Mouse (Mus musculus): ENCODE measurements at regions not wholly inside any gene's neighbourhood (a gene's known extent, or its start where the extent isn't known, plus 50 kb on each side); places are given as distances from the start of the nearest gene placed in this dataset.
A peak's percentile ranks its signal among the peaks of the same experiment; 100 is the strongest.

DNA sequence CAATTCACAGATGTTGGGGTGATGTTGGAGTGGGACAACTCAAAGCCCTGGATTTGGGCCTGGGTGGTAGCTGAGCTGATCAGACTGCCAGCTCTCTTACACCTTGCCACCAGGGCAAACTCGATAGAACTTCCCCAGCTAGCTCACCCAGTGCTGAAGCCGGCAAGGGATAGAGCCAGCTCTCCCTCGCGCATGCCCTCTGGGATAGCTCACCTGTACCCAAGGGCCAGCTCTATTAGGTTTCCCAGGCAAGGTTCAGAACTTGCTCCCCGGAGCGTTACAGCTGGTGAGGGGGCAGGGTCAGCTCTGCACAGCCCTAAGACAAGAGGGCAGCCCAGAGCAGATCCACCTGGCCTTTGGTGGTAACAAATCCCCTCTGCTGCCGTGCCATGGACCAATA lies 54.1 kb upstream of the 1700012A03Rik start:
- ATAC-seq (ENCODE audit: insufficient number of reproducible peaks, low FRiP score, low TSS enrichment): no peak

DNA sequence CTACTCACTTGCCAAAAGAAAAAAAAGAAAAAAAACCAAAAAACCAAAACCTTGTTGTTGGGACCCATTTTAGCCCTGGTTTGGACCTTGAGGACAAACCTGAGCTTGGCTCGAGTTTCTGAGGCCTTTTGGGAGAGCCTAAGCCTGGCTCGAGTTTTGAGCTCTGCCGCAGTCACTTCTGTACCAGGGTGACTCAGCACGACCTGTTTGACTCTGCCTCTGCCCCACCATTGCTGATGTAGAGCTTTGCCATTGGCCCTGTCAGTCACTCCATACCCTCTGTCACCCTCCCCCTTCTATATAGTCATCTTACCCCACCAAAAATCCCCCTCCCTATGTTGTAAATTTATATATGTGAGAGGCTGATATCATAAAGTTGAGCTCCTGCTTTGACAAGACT lies 54.8 kb upstream of the 1700012A03Rik start:
- ATAC-seq (ENCODE audit: insufficient number of reproducible peaks, low FRiP score, low TSS enrichment): no peak

DNA sequence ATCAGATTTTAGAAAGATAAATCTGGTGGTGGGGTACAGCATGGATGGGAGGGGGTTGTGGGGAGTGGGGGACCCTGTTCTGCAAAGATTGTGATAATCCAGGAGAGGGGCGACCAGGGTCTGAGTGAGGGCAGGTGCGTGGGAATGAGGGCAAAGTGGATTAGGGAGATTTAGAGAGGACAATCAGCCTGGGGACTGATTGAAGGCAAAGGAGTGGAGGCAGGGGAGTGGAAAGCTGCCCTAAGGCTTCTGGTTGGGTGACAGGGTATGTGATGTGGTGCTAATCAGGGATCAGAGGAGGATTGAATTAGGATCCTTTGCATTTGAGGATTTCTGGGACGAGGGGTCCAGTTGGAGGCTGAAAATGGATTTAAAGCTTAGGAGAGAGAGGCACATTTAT lies 64.3 kb upstream of the 1700012A03Rik start:
- ATAC-seq (ENCODE audit: insufficient number of reproducible peaks, low FRiP score, low TSS enrichment): no peak

DNA sequence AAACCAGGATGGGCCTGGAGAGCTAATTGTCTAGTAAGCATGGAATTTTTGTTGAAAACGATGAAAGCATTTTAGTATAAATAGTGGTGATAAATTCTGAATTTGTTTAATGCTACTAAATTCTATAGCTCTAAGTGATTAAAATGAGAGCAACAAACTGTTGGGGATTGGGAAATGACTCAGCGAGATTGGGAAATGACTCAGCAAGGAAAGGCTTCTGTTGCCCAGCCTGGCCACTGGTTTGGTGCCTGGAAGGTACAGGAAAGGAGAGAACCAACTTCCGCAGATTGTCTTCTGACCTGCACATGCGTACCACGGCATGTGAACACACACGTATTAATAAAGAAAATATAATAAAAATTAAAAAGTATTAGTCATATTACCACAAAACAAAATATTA lies 73.3 kb upstream of the 1700012A03Rik start:
- ATAC-seq (ENCODE audit: insufficient number of reproducible peaks, low FRiP score, low TSS enrichment): no peak

- 0 out of 2 replicates have a peak, but pooled peaks have one; percentile 12 for ATAC-seq (ENCODE audit: insufficient number of reproducible peaks, low FRiP score, low TSS enrichment)
These were observed 102.0 kb upstream of the 1700012A03Rik start for GRCm38 (mm10) chr6:31948063-31948481.

DNA sequence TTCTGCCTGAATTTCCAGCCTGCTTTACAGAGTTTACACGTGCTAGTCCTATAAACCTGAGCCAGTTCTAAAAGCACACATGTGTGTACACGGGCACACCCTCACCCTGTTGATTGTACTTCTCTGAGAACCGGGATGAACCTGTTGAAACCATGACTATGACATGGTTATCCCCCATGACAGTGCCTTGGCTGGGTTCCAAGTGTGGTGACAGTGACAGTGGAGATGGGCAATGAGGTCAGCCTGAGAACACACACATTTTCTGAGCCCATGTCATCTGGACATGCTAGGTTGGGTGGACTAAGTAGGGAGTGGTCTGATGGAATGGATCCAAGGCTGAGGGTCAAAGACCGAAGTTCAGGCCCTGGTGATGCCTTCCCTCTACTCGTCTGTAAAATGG lies 103.5 kb upstream of the 1700012A03Rik start:
- no peak for ATAC-seq (ENCODE audit: insufficient number of reproducible peaks, low FRiP score, low TSS enrichment)

DNA sequence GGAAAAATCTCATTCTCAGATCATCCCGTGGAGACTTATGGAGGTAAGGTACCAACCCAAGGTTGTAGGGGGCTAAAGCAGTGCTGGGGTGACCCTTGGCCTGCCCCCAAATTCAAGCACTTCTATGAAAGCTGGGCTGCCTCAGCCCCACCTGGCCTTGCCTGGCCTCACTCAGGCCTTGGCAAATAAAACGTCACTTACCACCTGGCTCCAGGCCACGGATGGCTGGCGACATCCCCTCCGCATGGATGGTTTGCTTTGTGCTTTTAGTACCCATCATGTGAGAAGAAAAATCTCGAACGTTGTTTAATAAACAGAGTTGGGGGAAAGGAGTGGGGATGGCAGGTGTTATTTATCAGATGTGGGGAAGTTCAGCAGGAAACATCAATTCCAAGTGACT lies 104.7 kb upstream of the 1700012A03Rik start:
- no peak for ATAC-seq (ENCODE audit: insufficient number of reproducible peaks, low FRiP score, low TSS enrichment)

DNA sequence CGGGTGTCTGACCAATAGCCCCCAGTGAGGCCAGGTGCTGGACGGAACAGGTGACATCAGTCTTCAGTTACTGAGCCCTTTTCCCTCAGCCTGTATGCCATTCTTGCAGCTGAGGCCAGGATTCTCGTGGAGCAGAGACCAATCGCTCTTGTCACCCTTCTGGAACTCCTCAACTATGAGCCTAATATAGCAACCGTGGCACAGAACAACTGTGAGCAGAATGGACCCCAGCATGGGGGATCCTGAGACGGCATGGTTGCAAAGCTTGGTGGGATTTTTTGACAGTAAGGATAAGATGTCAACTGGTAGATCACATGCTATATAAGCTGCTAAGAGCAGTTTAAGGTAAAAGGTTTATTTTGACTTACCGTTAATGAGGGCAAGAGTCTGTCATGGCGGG lies 105.5 kb upstream of the 1700012A03Rik start:
- no peak for ATAC-seq (ENCODE audit: insufficient number of reproducible peaks, low FRiP score, low TSS enrichment)

GRCm38 (mm10) chr6:31942696-31943095 lies 107.3 kb upstream of the 1700012A03Rik start:
- ATAC-seq (ENCODE audit: insufficient number of reproducible peaks, low FRiP score, low TSS enrichment): no peak

DNA sequence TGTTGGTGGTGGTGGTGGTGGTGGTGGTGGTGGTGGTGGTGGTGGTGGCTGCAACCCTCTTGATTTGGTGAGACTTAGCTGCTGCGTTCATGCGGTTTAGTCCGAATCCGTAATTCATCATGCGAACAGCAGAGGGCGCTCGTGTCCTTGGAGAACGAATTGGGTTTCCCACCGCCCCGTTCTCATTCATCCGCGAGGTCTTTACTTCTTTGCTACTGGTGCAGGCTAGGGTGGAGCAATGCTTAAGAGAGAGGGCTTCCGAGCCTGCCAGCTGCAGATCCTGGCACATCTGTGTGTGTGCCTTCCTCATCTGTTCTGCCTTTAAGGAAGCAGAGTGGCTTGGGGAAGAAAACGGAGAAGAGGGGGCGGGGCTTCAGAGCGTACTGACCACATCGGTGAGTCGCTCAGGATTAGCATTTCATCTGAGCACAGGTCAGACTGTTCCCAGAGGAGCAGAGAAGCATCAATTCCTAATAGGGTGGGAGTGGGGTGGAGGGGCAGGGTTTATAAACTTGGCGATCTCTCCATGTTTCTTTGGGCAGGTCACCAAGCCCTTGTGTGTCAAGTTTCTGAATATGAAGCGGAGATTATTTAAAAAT lies 111.7 kb upstream of the 1700012A03Rik start:
- ATAC-seq (ENCODE audit: insufficient number of reproducible peaks, low FRiP score, low TSS enrichment): 0 out of 2 replicates have a peak, but pooled peaks have one; percentile 32

DNA sequence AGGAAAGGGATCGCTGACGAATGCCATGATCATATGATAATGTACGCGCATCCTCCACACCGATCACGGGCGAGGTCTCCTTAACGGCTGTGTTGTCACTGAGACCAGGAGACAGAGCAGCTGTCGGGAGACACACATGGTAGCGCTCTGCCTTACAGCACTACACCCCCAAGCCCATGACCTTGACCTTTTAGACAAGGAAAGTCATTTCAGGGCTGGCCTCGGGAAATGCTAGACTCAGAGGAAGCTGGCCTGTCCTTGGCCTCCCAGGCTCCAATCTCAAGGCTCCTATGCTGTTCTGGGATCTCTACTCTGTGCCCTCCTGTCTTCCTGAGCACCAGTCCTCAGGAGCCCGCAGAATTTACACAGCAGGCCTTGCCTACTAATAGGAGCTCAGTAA lies 112.9 kb upstream of the 1700012A03Rik start:
- no peak for ATAC-seq (ENCODE audit: insufficient number of reproducible peaks, low FRiP score, low TSS enrichment)

- ATAC-seq (ENCODE audit: insufficient number of reproducible peaks, low FRiP score, low TSS enrichment): no peak
These were observed 115.2 kb upstream of the 1700012A03Rik start for GRCm38 (mm10) chr6:31934826-31935225.

DNA sequence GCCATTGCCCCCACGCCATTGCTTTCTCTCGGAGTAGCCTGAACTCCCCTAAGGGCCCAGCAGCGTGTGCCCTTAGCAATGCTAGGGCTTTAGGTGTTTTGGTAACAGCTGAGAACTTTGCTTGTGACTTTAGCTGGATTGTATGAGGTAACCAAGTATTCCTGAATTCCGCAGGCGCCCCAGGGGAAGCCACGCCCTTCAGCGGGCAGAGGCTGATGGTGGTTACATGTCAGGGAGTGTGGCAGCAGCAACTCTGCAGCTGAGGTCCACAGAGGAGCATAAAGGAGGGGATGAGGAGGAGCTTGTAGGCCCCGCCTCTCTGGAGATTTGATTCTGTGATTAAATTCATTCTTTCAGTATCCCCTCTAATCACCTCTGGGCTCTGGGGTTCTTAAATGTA lies 116.1 kb upstream of the 1700012A03Rik start:
- no peak for ATAC-seq (ENCODE audit: insufficient number of reproducible peaks, low FRiP score, low TSS enrichment)

GRCm38 (mm10) chr6:31933364-31933763 lies 116.7 kb upstream of the 1700012A03Rik start:
- no peak for ATAC-seq (ENCODE audit: insufficient number of reproducible peaks, low FRiP score, low TSS enrichment)

DNA sequence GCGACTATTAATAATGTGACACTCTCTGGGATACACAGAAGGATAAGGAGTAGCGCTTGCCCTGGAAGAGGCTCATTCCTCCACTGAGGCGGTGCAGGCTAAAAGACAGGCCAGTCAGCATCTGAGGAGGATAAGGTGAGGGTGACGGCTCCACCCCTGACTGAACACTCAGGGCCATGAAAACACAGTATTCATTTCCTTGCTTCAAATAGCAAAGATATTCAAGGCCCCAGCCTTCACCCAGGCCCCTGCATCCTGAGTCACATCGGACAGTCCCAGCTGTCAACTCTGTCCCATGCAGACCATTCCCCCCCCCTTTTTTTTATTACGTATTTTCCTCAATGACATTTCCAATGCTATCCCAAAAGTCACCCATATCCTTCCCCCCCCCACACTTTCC lies 118.9 kb upstream of the 1700012A03Rik start:
- no peak for ATAC-seq (ENCODE audit: insufficient number of reproducible peaks, low FRiP score, low TSS enrichment)

- no peak for ATAC-seq (ENCODE audit: insufficient number of reproducible peaks, low FRiP score, low TSS enrichment)
These were observed 120.9 kb upstream of the 1700012A03Rik start for GRCm38 (mm10) chr6:31929165-31929564.

- peak; percentile 71; the same call in 1 of the 2 replicates for ATAC-seq (ENCODE audit: insufficient number of reproducible peaks, low FRiP score, low TSS enrichment)
These were observed 122.9 kb upstream of the 1700012A03Rik start for GRCm38 (mm10) chr6:31927181-31927580.

DNA sequence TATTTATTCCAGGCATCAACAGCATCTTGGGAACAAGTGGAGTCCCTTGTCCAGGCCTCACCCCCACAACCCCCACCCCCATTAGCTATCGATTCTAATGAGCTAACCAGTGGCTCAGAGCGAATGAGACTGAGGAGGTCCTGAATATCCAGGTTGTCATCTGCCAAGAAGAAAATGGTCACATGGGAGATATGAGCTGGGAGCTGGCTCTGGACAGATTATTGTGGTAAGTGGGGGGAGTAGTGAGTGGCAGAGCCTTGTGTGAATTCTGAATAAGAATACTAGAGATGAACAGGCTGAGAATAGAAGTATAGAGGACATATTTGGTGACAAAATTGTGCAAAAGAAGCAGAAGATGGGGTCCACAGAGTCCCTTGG lies 125.4 kb upstream of the 1700012A03Rik start:
- no peak for ATAC-seq (ENCODE audit: insufficient number of reproducible peaks, low FRiP score, low TSS enrichment)

- no peak for ATAC-seq (ENCODE audit: insufficient number of reproducible peaks, low FRiP score, low TSS enrichment)
These were observed 125.9 kb upstream of the 1700012A03Rik start for GRCm38 (mm10) chr6:31923951-31924668.

GRCm38 (mm10) chr6:31921561-31922152 lies 128.4 kb upstream of the 1700012A03Rik start:
- no peak for ATAC-seq (ENCODE audit: insufficient number of reproducible peaks, low FRiP score, low TSS enrichment)

GRCm38 (mm10) chr6:31917411-31918131 lies 132.5 kb upstream of the 1700012A03Rik start:
- ATAC-seq (ENCODE audit: insufficient number of reproducible peaks, low FRiP score, low TSS enrichment): peak; percentile 92
